Mouse (Mus musculus) A20 (cell line): ENCODE data around the gene Fbxl17.

Source experiments
- DNase-seq: peaks from one replicate; pipeline ENCODE4 v3.0.0-alpha.2; 2011; ENCODE audit warnings: low read depth, low spot score

The Fbxl17 gene

DNA sequence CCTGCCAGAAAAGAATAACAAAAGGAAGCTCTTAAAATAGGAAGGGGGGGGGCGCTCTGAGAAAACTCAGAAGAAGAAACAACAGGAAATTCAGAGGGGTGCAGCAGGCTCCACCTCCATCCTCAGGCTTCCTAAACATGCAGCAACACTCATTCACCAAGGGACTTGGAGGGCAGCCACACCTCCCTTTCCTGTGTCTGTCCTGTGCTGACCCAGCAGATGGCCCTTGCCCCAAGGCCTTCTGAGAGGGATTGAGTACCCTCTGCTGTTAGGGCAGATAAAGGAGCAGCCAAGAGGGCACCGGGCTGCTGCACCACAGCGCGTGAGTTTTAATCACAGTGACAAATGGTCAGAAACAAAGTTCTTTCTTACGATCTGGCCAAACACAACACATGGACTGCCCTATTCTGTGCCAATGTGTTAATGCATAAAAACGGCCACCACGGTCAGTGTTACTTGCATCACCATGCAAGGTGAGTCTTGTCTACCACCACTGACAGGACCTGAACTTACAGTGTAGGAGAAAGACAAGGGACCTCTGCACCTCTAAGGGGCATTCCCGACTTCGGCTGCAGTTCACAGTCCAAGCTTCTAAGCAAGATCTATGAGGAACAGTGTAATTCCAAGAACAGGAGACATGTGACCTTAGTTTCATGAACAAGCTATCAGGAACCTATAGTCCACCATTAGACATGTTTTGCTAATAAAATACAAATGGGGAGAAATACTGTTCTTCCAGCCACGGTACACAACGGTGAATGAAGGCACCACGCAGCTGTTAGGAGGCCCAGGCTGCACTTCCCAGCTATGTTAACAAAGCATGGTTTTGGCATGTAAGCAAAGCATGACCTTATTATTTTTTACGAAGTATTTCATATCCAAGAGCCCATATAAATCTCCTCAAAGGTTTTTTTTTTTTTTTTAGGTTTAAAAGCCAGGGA, 96.8 kb downstream of the Fbxl17 start:
- peak; percentile 10 for DNase-seq

GRCm38 (mm10) chr17:63402170-63402569, 97.6 kb downstream of the Fbxl17 start:
- DNase-seq = peak; percentile 49

DNA sequence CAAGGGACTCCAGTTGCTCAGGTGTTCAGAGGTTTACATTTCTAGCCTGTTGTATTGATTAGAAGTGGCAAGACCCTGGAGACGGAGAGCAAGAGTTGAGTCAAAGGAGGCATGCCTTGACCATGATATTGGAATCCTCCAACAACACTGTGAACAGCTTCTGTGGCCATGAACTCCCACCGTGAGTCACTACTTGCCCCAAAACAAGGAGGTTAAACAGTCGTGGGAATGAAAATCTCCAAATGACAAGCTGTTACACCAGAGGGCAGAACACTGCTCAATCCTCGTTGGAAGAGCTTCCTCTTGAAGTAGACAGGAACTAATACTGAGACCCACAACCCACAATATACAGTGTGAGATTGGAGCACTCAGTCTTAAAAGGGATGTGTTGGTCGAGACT, 99.2 kb downstream of the Fbxl17 start:
- no peak for DNase-seq

- DNase-seq = no peak
Observed at GRCm38 (mm10) chr17:63399816-63400215, 100.0 kb downstream of the Fbxl17 start.

GRCm38 (mm10) chr17:63391506-63391905, 108.3 kb downstream of the Fbxl17 start:
- DNase-seq = no peak

- DNase-seq = no peak
Observed at GRCm38 (mm10) chr17:63390951-63391350, 108.9 kb downstream of the Fbxl17 start.

DNA sequence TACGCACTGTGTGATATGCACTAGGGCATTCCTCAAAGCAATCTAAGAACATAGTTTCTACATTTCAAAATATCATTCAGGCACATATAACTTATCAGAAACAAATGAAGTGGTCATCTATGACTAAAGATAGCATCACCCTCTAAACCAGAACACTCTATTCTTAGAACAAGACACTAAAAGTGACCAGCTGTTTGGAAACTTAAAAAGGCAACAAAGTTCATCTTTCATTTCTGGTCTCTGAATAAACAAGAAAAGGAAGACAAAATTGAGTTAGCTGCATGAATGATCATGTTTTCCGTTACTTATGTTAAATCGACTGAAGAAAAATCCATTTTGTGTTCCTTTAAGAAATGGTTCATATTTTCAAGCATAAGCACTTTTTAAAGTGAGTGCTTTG, 128.8 kb downstream of the Fbxl17 start:
- no peak for DNase-seq

DNA sequence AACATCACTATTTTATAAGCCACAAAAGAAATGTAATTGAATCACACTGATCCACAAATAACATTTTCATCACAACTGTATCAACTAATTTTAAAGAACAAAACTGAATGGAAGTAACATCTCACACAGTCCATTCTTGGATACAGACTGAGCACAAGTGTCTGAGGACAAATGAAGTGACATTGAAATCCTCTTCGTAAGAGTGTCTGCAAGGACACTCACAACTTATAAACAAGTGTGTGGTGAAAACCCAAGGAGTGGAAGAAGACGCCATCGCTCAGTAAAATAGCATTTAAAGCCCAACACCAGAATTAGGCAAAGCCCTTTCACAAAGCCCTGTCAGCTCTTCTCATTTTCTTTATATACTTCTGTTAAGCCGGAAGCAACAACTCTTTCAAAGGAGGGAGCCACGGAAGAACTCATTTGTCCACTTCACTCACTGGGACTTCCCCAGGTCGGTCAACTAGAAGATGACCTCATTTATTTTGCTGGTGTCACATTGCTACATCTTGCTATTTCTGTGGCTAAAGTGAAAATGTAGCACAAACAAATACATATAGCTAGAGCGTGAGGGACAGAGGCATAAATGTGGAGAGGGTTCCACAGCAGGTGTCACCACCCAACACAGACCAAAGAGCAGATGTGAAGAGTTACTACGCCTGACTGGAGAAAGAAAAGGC, 130.0 kb downstream of the Fbxl17 start:
- peak; percentile 64 for DNase-seq

DNA sequence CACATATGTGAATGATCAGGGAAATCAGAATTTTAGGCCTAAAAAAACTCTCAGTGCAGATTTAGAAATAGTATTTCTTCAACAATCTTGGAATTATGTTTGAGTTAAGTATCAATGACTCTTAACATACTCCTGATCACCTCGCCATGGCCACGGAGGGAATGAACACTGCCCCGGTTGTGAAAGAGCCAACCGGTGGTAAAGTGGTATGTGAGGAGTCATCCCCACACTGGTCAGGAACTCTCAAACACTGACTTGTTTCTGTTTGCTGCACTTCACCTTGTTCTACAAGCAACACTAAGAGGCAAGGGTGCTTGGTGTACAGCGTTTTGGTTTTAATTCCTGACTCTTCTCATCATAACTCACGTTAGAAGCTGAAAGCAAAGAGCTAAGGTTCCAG, 132.3 kb downstream of the Fbxl17 start:
- DNase-seq = no peak

GRCm38 (mm10) chr17:63366045-63366444, 133.8 kb downstream of the Fbxl17 start:
- no peak for DNase-seq

GRCm38 (mm10) chr17:63364605-63365004, 135.2 kb downstream of the Fbxl17 start:
- no peak for DNase-seq

DNA sequence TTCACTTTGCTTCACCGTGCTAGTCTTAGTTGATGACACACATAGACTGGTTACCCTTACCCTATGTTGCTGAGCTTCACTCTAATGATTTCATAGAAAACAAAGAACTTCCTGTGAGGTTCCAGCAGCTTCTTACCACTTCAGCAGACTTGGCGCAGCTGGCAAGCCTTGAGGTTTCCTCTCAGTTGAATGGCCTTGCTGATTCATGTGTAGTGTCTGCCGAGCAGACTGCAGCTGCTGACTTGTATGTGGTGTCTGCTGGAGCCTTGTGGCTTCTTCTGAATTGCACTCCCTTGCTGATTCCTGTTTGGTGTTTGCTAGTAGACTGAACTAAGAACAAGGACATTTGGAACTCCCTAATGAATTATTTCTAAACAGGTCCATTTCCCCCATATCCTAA, 137.6 kb downstream of the Fbxl17 start:
- DNase-seq = peak; percentile 47

DNA sequence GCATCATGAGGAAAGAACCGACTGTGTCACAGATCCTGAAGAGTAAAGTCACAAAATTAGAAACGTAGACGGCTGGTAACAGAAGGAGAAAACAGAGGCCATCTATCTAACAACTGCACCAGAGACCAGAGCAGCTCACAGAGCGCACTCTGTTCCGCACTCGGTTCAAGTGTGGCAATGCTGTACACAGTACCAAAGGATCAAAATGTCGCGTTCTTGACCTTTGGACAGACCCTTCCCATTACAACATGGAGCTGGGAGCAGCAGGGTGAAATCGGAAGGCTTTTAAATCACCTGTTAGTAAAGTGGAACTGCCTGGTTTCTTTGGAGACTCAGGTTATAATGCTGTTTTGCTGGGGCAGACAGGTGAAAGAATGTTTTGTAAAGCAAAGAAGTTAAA, 138.1 kb downstream of the Fbxl17 start:
- no peak for DNase-seq

GRCm38 (mm10) chr17:63358837-63359236, 141.0 kb downstream of the Fbxl17 start:
- no peak for DNase-seq

GRCm38 (mm10) chr17:63356202-63356601, 143.6 kb downstream of the Fbxl17 start:
- no peak for DNase-seq

GRCm38 (mm10) chr17:63352634-63353195, 147.1 kb downstream of the Fbxl17 start:
- no peak for DNase-seq

DNA sequence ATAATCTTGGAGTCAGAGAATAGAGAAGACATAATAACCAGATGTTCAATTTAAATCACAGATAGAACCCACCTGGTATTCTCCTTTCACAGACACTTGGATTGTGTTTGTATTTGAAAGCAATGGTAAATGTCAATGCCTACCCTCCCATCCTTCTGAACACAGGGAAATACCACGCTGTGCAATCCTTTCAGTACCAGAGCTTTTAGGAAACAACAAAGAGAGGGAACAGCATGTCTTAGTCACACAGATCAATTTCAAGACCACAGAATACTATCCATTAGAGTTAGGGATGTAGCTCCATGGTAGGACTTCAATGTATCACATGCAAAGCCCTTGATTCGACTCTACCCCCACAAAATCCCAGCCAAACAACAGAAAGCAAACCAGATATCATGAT, 148.1 kb downstream of the Fbxl17 start:
- no peak for DNase-seq

DNA sequence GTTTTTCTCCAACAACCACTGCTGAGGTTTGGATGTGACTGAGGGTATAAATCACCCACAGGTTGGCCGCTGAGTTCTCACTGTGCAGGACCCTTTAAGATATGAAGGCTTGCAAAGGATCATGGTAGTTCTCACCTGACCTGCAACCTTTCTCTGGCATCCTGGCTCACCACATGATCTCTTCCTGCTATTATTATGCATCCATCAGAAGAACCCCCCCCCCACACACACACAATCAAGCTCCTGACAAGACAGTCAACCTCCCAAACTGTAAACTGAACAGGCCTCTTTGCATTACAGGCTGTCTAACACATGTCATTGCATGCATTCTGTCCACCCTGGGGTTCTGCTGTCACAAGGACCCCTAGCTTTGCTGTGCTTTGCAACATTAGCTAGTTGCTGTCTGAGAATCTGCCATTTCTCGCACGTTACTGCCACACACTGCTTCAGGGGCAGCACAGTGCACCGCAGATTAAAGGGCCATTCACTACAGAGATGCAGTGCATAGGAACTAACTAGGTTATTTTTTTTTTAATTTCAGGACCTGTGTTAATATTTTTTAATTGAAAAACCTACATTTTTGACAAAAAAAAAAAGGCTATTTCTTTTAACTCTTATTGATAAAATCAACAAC, 148.8 kb downstream of the Fbxl17 start:
- DNase-seq = no peak

- DNase-seq = no peak
Observed at GRCm38 (mm10) chr17:63344101-63344500, 155.7 kb downstream of the Fbxl17 start.

DNA sequence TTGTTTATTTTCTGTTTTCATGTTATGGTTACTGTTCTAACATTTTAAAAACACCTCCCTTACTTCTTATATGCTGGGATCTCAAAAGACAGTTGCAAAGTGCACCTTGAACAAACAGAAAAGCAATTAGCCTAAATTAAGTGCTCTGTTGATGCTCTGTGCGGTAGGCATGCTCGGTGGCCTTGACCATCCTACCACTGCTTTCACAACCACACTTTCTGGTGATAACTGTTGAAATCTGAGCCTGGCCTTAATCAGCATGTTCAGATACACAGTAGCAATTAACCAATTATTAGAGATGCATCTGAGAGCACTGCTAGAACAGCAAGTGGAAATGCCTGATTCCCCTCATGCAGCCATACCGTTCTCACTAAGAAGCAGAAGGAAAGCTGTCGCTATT, 156.7 kb downstream of the Fbxl17 start:
- DNase-seq = no peak

GRCm38 (mm10) chr17:63342440-63342839, 157.4 kb downstream of the Fbxl17 start:
- DNase-seq = no peak

- no peak for DNase-seq
Observed at GRCm38 (mm10) chr17:63341203-63341602, 158.6 kb downstream of the Fbxl17 start.
